Mouse (Mus musculus): ENCODE data around the gene Dlg2.

GRCm38 (mm10) chr7:91720318-91720717 lies 1243.8 kb downstream of the Dlg2 start:
- TF ChIP-seq CTCF (IDR thresholded peaks at IDR 0.05) (no peak), POLR2A (IDR thresholded peaks at IDR 0.05; ENCODE audit: insufficient read depth, low read depth, low read length) (no peak), EP300 (IDR thresholded peaks at IDR 0.05; ENCODE audit: insufficient read depth, low read depth, low read length) (no peak)
